Mouse (Mus musculus) MEL-GATA-1-ER (cell line): Measurements from ENCODE around the gene Ksr1.
A peak's percentile ranks its signal among the peaks of the same experiment; 100 is the strongest.

Experiments
- DNase-seq: peaks from one replicate; pipeline ENCODE4 v3.0.0-alpha.2; 2012; ENCODE audit warnings: low read depth; ENCODE audit errors: extremely low read depth

Ksr1 gene

GRCm38 (mm10) chr11:78984483-78985177, 161.6 kb downstream of the Ksr1 start, which contains the start of gene Lgals9:
Gene Lgals9 (minus strand): TSS chr11:78984946.
- DNase-seq = peak; percentile 94

- no peak for DNase-seq
Observed at GRCm38 (mm10) chr11:78983539-78983938, 162.7 kb downstream of the Ksr1 start.

- no peak for DNase-seq
Observed at GRCm38 (mm10) chr11:78982513-78983291, 163.5 kb downstream of the Ksr1 start.

GRCm38 (mm10) chr11:78982042-78982441, 164.2 kb downstream of the Ksr1 start:
- no peak for DNase-seq

GRCm38 (mm10) chr11:78980083-78980634, 166.0 kb downstream of the Ksr1 start:
- DNase-seq = peak; percentile 91

- no peak for DNase-seq
Observed at GRCm38 (mm10) chr11:78978176-78979019, 167.8 kb downstream of the Ksr1 start.

- DNase-seq = no peak
Observed at GRCm38 (mm10) chr11:78976731-78977510, 169.3 kb downstream of the Ksr1 start.

GRCm38 (mm10) chr11:78973381-78974150, 172.6 kb downstream of the Ksr1 start:
- DNase-seq = no peak

GRCm38 (mm10) chr11:78972811-78973351, 173.3 kb downstream of the Ksr1 start:
- DNase-seq = no peak

GRCm38 (mm10) chr11:78972328-78972727, 173.9 kb downstream of the Ksr1 start:
- DNase-seq = no peak

- DNase-seq = no peak
Observed at GRCm38 (mm10) chr11:78971746-78972145, 174.5 kb downstream of the Ksr1 start.

- DNase-seq = no peak
Observed at GRCm38 (mm10) chr11:78971096-78971495, 175.1 kb downstream of the Ksr1 start.

- DNase-seq = no peak
Observed at GRCm38 (mm10) chr11:78968121-78968520, 178.1 kb downstream of the Ksr1 start.

GRCm38 (mm10) chr11:78967371-78967770, 178.8 kb downstream of the Ksr1 start:
- DNase-seq = no peak
